In the genomic region with DNA sequence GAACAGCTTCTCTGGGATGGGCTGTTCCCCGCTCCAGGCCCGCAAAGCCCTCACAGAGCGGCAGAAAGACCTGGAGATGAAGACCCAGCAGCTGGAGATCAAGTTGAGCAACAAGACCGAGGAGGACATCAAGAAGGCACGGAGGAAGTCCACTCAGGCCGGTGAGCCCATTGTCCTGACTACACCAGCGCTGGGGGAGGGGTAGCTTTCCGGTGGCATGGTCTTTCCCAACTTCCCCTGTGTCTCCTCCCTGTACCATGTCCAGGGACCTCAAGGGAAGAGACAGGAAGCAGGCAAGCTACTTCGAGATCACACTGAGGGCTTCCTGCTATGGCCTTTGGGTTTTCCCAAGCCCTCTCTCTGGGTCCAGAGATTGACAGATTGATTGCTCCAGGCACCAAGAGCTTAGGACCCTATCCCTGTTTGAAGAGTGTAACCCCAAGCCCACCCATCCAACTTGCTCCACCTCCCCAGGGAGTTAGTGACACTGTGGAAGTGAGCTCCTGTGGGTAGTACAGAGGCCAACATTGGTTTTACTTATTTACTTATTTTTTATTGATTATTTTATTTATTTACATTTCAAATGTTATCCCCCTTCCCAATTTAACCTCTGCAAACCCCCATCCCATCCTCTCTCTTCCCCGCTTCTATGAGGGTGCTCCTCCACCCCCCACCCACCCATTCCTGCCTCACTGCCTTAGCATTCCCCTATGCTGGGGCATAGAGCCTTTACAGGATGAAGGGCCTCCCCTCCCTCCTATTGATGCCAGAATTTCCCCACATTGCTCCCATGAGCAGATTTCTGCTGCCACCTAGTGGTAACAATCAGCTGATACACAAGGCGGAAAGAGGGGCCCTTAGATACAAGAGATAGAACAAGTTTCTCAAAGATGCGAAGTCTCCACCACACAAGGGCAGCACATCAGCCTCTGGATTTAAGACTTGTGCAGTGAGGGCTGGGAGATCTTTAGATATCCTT, we compare ENCODE assay signal across 8 mouse cellular contexts. TPM values are rescaled to one million over a fixed set of nuclear protein-coding genes. Genes with fewer than 3 reads are reported as not detected.
DNase-seq lines count a peak whose midpoint lies in the region; ATAC-seq lines count a peak whose summit lies in the region.

No protein-coding gene starts in this region.

- intact Hi-C loops in left cerebral cortex, postnatal 14 days (cut with DNase I), result loop anchor here (5.0 kb wide), 1 partner anchor 304 kb away; no protein-coding TSS in a partner anchor

- no peaks in the 10 kb centered on the region for H3K36me3 ChIP-seq in hindbrain, embryonic 11.5 days (ENCODE audit: control insufficient read depth, insufficient read depth, low read length)
- no peaks in the 10 kb centered on the region for H3K36me3 ChIP-seq in limb, embryonic 10.5 days

- H3K9ac ChIP-seq in hindbrain, embryonic 11.5 days (ENCODE audit: low read depth, low read length), result no peak overlapping the region

- no peak overlapping the region for H3K4me2 ChIP-seq in hindbrain, embryonic 11.5 days (replicated peaks; ENCODE audit: low read depth, low read length)

- no peak overlapping the region; the same call in 1 of the 2 replicates for H3K27ac ChIP-seq in hindbrain, embryonic 11.5 days (ENCODE audit: low read depth, low read length)
- no peak overlapping the region for H3K27ac ChIP-seq in limb, embryonic 10.5 days

- H3K4me1 ChIP-seq in hindbrain, embryonic 11.5 days (replicated peaks; ENCODE audit: control insufficient read depth, insufficient read depth, low read length), result no peaks in the 10 kb centered on the region
- H3K4me1 ChIP-seq in limb, embryonic 10.5 days, result no peaks in the 10 kb centered on the region

- 0 out of 2 replicates have a peak, but pooled peaks have one; percentile 54 for ATAC-seq in hindbrain, embryonic 11.5 days (ENCODE audit: low FRiP score)
- ATAC-seq in inflammation-experienced regulatory T-cells, adult 6 months, result no peak

- H3K9me3 ChIP-seq in hindbrain, embryonic 11.5 days (ENCODE audit: control insufficient read depth, low read length), result no peaks in the 10 kb centered on the region
- no peaks in the 10 kb centered on the region for H3K9me3 ChIP-seq in limb, embryonic 10.5 days (replicated peaks)

- 67% methylated on average over 12 of the region's 12 CpGs for WGBS in hindbrain, embryonic 11.5 days
- WGBS in limb, embryonic 10.5 days, result 67% methylated on average over 12 of the region's 12 CpGs

- peak; percentile 76 to 84 for DNase-seq in left cerebral cortex, postnatal 14 days (ENCODE audit: low spot score in 2 of 2)
- no peak for DNase-seq in left cerebral cortex, adult 11 months (ENCODE audit: low spot score)
- peak; percentile 69 for DNase-seq in R1 (ENCODE audit: low read depth, low spot score)
- DNase-seq in embryo, embryonic 10.5 days (ENCODE audit: low spot score), result peak; percentile 91
- peak; percentile 85 for DNase-seq in hindbrain, embryonic 11.5 days (ENCODE audit: low spot score)
- peak; percentile 50 for DNase-seq in limb, embryonic 10.5 days (ENCODE audit: low spot score)
- DNase-seq in naive thymus-derived CD4-positive, alpha-beta T cell, adult 2 months (ENCODE audit: low read depth), result peak; percentile 37

- H3K4me3 ChIP-seq in hindbrain, embryonic 11.5 days (ENCODE audit: low read depth, low read length), result no peak overlapping the region
- H3K4me3 ChIP-seq in limb, embryonic 10.5 days, result no peak overlapping the region

- no peaks in the 10 kb centered on the region for H3K27me3 ChIP-seq in hindbrain, embryonic 11.5 days (ENCODE audit: control insufficient read depth, insufficient read depth, low read length)
- no peaks in the 10 kb centered on the region for H3K27me3 ChIP-seq in limb, embryonic 10.5 days (ENCODE audit: low read depth, poor library complexity, severe bottlenecking)

RNA-seq across cellular contexts. Expression of gene Rcvrn, which starts 19.3 kb away (rescaled TPM):
- total RNA-seq in left cerebral cortex, postnatal 14 days (2021), result 1 to 10 TPM; 1.5 to 1.6 TPM
- not detected in 2 replicates for polyA plus RNA-seq in hindbrain, embryonic 11.5 days (2014; fragmentation: Nextera tagmentation; extraction: Ambion mirVana)
- polyA plus RNA-seq in limb, embryonic 10.5 days (2016; fragmentation: Nextera tagmentation; extraction: Ambion mirVana), result not detected in 2 replicates
- not detected for polyA plus RNA-seq in inflammation-experienced regulatory T-cells, adult 6 months (2017; shearing (Covaris generic))
